Mouse (Mus musculus) heart, adult 2 months (tissue): Measurements from ENCODE around the gene Gng11. TPM values are rescaled to one million over a fixed set of nuclear protein-coding genes. Genes with fewer than 3 reads are reported as not detected.

Experiments used
- DNase-seq, 2 experiments: peaks; one replicate each; pipeline ENCODE4 v3.0.0; 2021
- H3K27ac ChIP-seq: fragments of 200-600 bp; 2 replicates; pipeline ENCODE4 v1.8.1; 2022
- H3K27me3 ChIP-seq: fragments of 200-500 bp; 2 replicates; pipeline ENCODE4 v1.6.1; 2012; ENCODE audit warnings: mild to moderate bottlenecking, low read length, inconsistent platforms, mixed read lengths; ENCODE audit not compliant: control insufficient read depth, insufficient read depth
- H3K36me3 ChIP-seq: fragments of 200-500 bp; 2 replicates; pipeline ENCODE4 v1.6.1; 2012; ENCODE audit warnings: low read length, inconsistent platforms; ENCODE audit not compliant: control insufficient read depth, insufficient read depth
- H3K4me1 ChIP-seq: fragments of 200-500 bp; 2 replicates; pipeline ENCODE4 v1.6.1; 2011; ENCODE audit warnings: low read length; ENCODE audit not compliant: control insufficient read depth, insufficient read depth
- H3K4me3 ChIP-seq: fragments of 200-600 bp; 2 replicates; pipeline ENCODE4 v1.8.1; 2022
- H3K79me2 ChIP-seq: fragments of 200-500 bp; replicated peaks from 2 replicates; pipeline ENCODE4 v1.6.1; 2012; ENCODE audit warnings: mild to moderate bottlenecking, inconsistent platforms, low read length, moderate library complexity, mixed read lengths; ENCODE audit not compliant: control insufficient read depth, insufficient read depth
- H3K9ac ChIP-seq: fragments of 200-500 bp; 2 replicates; pipeline ENCODE4 v1.6.1; 2012; ENCODE audit warnings: low read depth, mild to moderate bottlenecking, control low read depth, inconsistent platforms, low read length, mixed read lengths
- CTCF ChIP-seq: fragments of 200-600 bp; IDR thresholded peaks from 2 replicates; pipeline ENCODE4 v1.8.1; 2022; ENCODE audit warnings: antibody characterized with exemption, mild to moderate bottlenecking, moderate library complexity
- EP300 ChIP-seq: fragments of 200-500 bp; IDR thresholded peaks from 2 replicates; pipeline ENCODE4 v1.6.1; 2011; ENCODE audit warnings: low read depth, low read length, control low read depth; ENCODE audit not compliant: insufficient read depth
- POLR2A ChIP-seq: fragments of 200-500 bp; IDR thresholded peaks from 2 replicates; pipeline ENCODE4 v1.6.1; 2011; ENCODE audit warnings: mild to moderate bottlenecking, low read depth, low read length, control low read depth; ENCODE audit not compliant: insufficient read depth
- WGBS: fragments of 180-500 bp; shearing (Covaris S2); methylation state at CpG from one replicate; pipeline ENCODE4 v1.1.7; 2018; 5-methylcytosine and 5-hydroxymethylcytosine counted together
- intact Hi-C: fragments of 180-260 bp; cut with DNase I; formaldehyde crosslinking; loops from one replicate; pipeline ENCODE4 v1.15.1; 2025
- polyA plus RNA-seq: library from polyadenylated mRNA; depleted of rRNA; stranded (reverse); fragments of >200 nt; gene quantifications from 2 replicates; pipeline ENCODE4 v1.2.3, GENCODE M21; 2012; rRNA removed
- total RNA-seq, 2 experiments: library from RNA; stranded (reverse); gene quantifications; 2 replicates each; pipeline ENCODE4 v1.2.3; 2021

The Gng11 gene
- total and polyA plus RNA-seq, 3 experiments = 9.4 to 77.2 (median 51.2) TPM

- intact Hi-C loops = no loop called here
- Histone ChIP-seq H3K4me1 (no peaks in the 10 kb centered on the region), H3K27ac (no peak overlapping the region), H3K36me3 (no peaks in the 10 kb centered on the region), H3K27me3 (no peaks in the 10 kb centered on the region), H3K79me2 (no peaks in the 10 kb centered on the region), H3K9ac (no peak overlapping the region), H3K4me3 (no peak overlapping the region)
- no peak for DNase-seq
- 68% methylated on average over 1 of the region's 1 CpGs for WGBS
- no peak for TF ChIP-seq EP300
- no peak for TF ChIP-seq POLR2A
- TF ChIP-seq CTCF = no peak
These were observed 38.1 kb downstream of the Gng11 start for GRCm38 (mm10) chr6:4041821-4042220.

GRCm38 (mm10) chr6:4047200-4047599 lies 43.5 kb downstream of the Gng11 start:
- WGBS = 94% methylated on average over 1 of the region's 1 CpGs
- DNase-seq = no peak
- H3K36me3 ChIP-seq = no peaks in the 10 kb centered on the region
- TF ChIP-seq CTCF (no peak), EP300 (no peak), POLR2A (no peak)
- no peak overlapping the region for H3K27ac ChIP-seq
- no peaks in the 10 kb centered on the region for H3K27me3 ChIP-seq
- H3K79me2 ChIP-seq = no peaks in the 10 kb centered on the region
- H3K4me3 ChIP-seq = no peak overlapping the region
- intact Hi-C loops = no loop called here
- no peaks in the 10 kb centered on the region for H3K4me1 ChIP-seq
- no peak overlapping the region for H3K9ac ChIP-seq

- no peak for TF ChIP-seq EP300
- TF ChIP-seq CTCF = no peak
- TF ChIP-seq POLR2A = no peak
- intact Hi-C loops = no loop called here
- no peak overlapping the region for H3K27ac ChIP-seq
- 52% methylated on average over 1 of the region's 1 CpGs for WGBS
- no peak overlapping the region for H3K9ac ChIP-seq
- no peaks in the 10 kb centered on the region for H3K79me2 ChIP-seq
- DNase-seq = no peak
- no peaks in the 10 kb centered on the region for H3K4me1 ChIP-seq
- no peak overlapping the region for H3K4me3 ChIP-seq
- no peaks in the 10 kb centered on the region for H3K27me3 ChIP-seq
- no peaks in the 10 kb centered on the region for H3K36me3 ChIP-seq
These were observed 49.1 kb downstream of the Gng11 start for GRCm38 (mm10) chr6:4052843-4053242.

GRCm38 (mm10) chr6:4054387-4054786 lies 50.7 kb downstream of the Gng11 start:
- H3K27me3 ChIP-seq = no peaks in the 10 kb centered on the region
- WGBS = 79% methylated on average over 4 of the region's 4 CpGs
- H3K36me3 ChIP-seq = no peaks in the 10 kb centered on the region
- TF ChIP-seq CTCF (no peak), POLR2A (no peak), EP300 (no peak)
- no peak overlapping the region for H3K27ac ChIP-seq
- intact Hi-C loops = no loop called here
- no peak for DNase-seq
- H3K4me1 ChIP-seq = no peaks in the 10 kb centered on the region
- H3K79me2 ChIP-seq = no peaks in the 10 kb centered on the region
- H3K4me3 ChIP-seq = no peak overlapping the region
- H3K9ac ChIP-seq = no peak overlapping the region

Other genes with a start within 250 kb of the Gng11 start
- gene Calcr, start 239.2 kb upstream of the Gng11 start, total RNA-seq = not detected
- not detected in 2 replicates for gene Calcr, start 239.2 kb upstream of the Gng11 start, polyA plus RNA-seq
- gene Tfpi2, start 15.0 kb upstream of the Gng11 start, total RNA-seq = 1 to 10 TPM; 1.0 to 1.3 TPM
- gene Tfpi2, start 15.0 kb upstream of the Gng11 start, polyA plus RNA-seq = 0.90 and 1.9 TPM in 2 replicates
- not detected for gene Gngt1, start 10.1 kb upstream of the Gng11 start, total RNA-seq
- not detected in 2 replicates for gene Gngt1, start 10.1 kb upstream of the Gng11 start, polyA plus RNA-seq
- gene Bet1, start 83.1 kb downstream of the Gng11 start, total RNA-seq = 10 to 100 TPM; 23.0 to 25.0 TPM
- 15.9 and 17.1 TPM in 2 replicates for gene Bet1, start 83.1 kb downstream of the Gng11 start, polyA plus RNA-seq